Comparison of ENCODE assay signal across 23 mouse cellular contexts in genomic region chr9:105254076-105254475, GRCm38 (mm10).
DNase-seq lines count a peak whose midpoint lies in the region; ATAC-seq and TF ChIP-seq lines count a peak whose summit lies in the region.
"Had no signal": no experiment of that assay in that cellular context is flagged by ENCODE, and none has a peak within 500 bp of the region (broad histone marks: within the 10 kb centered on the region; RNA-seq: fewer than 3 reads in every experiment).

No protein-coding gene starts in this region.

- DNase-seq in frontal cortex, postnatal 14 days (ENCODE audit: low spot score in 2 of 2): no peak
- no peak for DNase-seq in left cerebral cortex, adult 2 months (ENCODE audit: extremely low spot score in 1 of 2, low spot score in 2 of 2)
- DNase-seq in left cerebral cortex, postnatal 36 days (ENCODE audit: low spot score in 2 of 2): no peak
- DNase-seq in MN1 (ENCODE audit: low spot score): no peak
- DNase-seq: adrenal gland, adult 2 months; adrenal gland, postnatal 10 days; adrenal gland, postnatal 25 days; B cell, adult 2 months; cerebellum, adult 11-12 months; cerebellum, adult 2 months; cerebellum, adult 9-10 months; cerebellum, postnatal 10 days; cerebellum, postnatal 25 days; embryo, embryonic 11 days had no signal

- peak overlapping the region; percentile 71 for H3K27ac ChIP-seq in left cerebral cortex, adult 2 months
- H3K27ac ChIP-seq: embryonic facial prominence, embryonic 13.5 days; embryonic facial prominence, embryonic 15.5 days; forebrain, embryonic 10.5 days; forebrain, embryonic 12.5 days had no signal

- ATAC-seq in frontal cortex, adult (ENCODE audit: low TSS enrichment): peak; percentile 79
- ATAC-seq: CD4-positive, CD25-positive, alpha-beta regulatory T cell, adult 4 months; forebrain, embryonic 14.5 days; forebrain, embryonic 16.5 days had no signal

- no peak overlapping the region for H3K4me3 ChIP-seq in left cerebral cortex, adult 2 months
- H3K4me3 ChIP-seq: embryonic facial prominence, embryonic 13.5 days; embryonic facial prominence, embryonic 15.5 days; erythroblast, embryonic 14.5 days; forebrain, embryonic 10.5 days; forebrain, embryonic 12.5 days had no signal

- TF ChIP-seq CTCF in left cerebral cortex, adult 2 months (IDR thresholded peaks at IDR 0.05): no peak

- intact Hi-C loops in left cerebral cortex, adult 2 months (cut with DNase I): loop anchor here (2.0 to 10.0 kb wide), 4 partner anchors 21 to 121 kb away; no protein-coding TSS in a partner anchor
- intact Hi-C loops in left cerebral cortex, postnatal 36 days (cut with DNase I): no loop called here
